Mouse (Mus musculus) forebrain, embryonic 13.5 days (tissue): ENCODE measurements around the gene Rtp1. TPM values are rescaled to one million over a fixed set of nuclear protein-coding genes. Genes with fewer than 3 reads are reported as not detected.

ENCODE experiments used
- ATAC-seq: fragments of 200-750 bp; cut with Nextera tagmentation; 2 replicates; pipeline ENCODE4 v1.8.0; 2017
- H3K27ac ChIP-seq: fragments of 300-500 bp; sonication (generic); 2 replicates; pipeline ENCODE4 v1.5.1; 2015; ENCODE audit warnings: inconsistent platforms, mild to moderate bottlenecking, moderate library complexity
- H3K27me3 ChIP-seq: fragments of 300-500 bp; sonication (generic); 2 replicates; pipeline ENCODE4 v1.6.1; 2015; ENCODE audit warnings: mild to moderate bottlenecking, inconsistent platforms
- H3K36me3 ChIP-seq: fragments of 300-500 bp; sonication (generic); 2 replicates; pipeline ENCODE4 v1.6.1; 2015; ENCODE audit warnings: mild to moderate bottlenecking, inconsistent platforms; ENCODE audit not compliant: poor library complexity, severe bottlenecking
- H3K4me1 ChIP-seq: fragments of 300-500 bp; sonication (generic); 2 replicates; pipeline ENCODE4 v1.6.1; 2015; ENCODE audit warnings: inconsistent platforms
- H3K4me2 ChIP-seq: fragments of 300-500 bp; sonication (generic); 2 replicates; pipeline ENCODE4 v1.6.1; 2015; ENCODE audit warnings: inconsistent platforms, mild to moderate bottlenecking, moderate library complexity
- H3K4me3 ChIP-seq: fragments of 300-500 bp; sonication (generic); 2 replicates; pipeline ENCODE4 v1.5.1; 2015; ENCODE audit warnings: mild to moderate bottlenecking, inconsistent platforms
- H3K9ac ChIP-seq: fragments of 300-500 bp; sonication (generic); 2 replicates; pipeline ENCODE4 v1.6.1; 2015; ENCODE audit warnings: mild to moderate bottlenecking, inconsistent platforms
- H3K9me3 ChIP-seq: fragments of 300-500 bp; sonication (generic); replicated peaks from 2 replicates; pipeline ENCODE4 v1.6.1; 2016; ENCODE audit warnings: inconsistent platforms
- WGBS: fragments of 180-500 bp; shearing (Covaris S2); methylation state at CpG from one replicate; pipeline ENCODE4 v1.1.7; 2015; 5-methylcytosine and 5-hydroxymethylcytosine counted together
- polyA plus RNA-seq: library from polyadenylated mRNA; unstranded; fragments of >200 nt; fragmentation: Nextera tagmentation; extraction: Ambion mirVana; gene quantifications from 2 replicates; pipeline ENCODE4 v1.2.1, GENCODE M21; 2015

The Rtp1 gene
- polyA plus RNA-seq, result 0.05 TPM in 1 of 2 replicates, not detected in the other

DNA sequence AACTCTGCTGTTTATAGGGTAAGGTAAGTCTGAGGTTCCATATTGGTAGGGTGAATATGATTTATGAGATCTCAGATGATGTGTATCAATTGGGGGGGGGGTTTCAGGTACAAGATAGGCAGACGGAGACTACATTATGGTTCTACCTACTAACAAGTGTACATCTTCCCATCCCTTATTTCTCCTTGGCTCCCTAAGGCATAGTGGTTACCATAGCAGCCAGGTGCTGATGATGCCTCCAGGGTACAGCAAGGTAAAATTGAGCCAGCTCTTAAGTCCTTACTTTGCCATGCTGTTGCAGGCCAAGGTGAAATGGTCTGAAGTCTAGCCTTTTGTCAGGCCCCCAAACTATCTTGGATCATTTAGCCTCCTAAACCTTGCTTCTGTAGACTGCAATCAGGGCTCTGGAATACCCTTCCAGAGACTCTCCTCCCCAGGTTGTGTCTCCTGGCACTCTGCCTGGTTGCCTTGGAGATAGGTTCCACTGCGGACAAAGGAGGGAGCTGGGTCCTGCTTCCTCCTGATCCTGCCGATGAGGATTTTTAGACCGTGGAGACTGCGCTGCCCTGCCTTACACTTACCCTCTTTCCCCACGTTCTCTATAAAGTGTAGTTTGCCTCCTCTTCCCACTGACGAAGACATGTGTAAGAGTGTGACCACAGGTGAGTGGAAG, at the start of gene Rtp1:
Gene Rtp1 (plus strand): TSS at position 487 of the 673 bp plus-strand sequence.
- H3K4me3 ChIP-seq, result no peak within 1 kb of the TSS
- WGBS, result 67% methylated on average over 7 of the region's 7 CpGs
- peaks cover 3% of the 10 kb centered on the region; the same call in 1 of the 2 replicates for H3K4me1 ChIP-seq
- no peak within 1 kb of the TSS for H3K27ac ChIP-seq
- H3K9me3 ChIP-seq, result no peaks in the 10 kb centered on the region
- no peak within 1 kb of the TSS for H3K4me2 ChIP-seq
- H3K36me3 ChIP-seq, result no peaks in the 10 kb centered on the region
- H3K9ac ChIP-seq, result no peak within 1 kb of the TSS
- ATAC-seq, result no peak
- no peaks in the 10 kb centered on the region for H3K27me3 ChIP-seq

- no peak overlapping the region for H3K4me2 ChIP-seq
- 69% methylated on average over 3 of the region's 3 CpGs for WGBS
Observed at GRCm38 (mm10) chr16:23379536-23380230, 49.2 kb upstream of the Rtp1 start.

GRCm38 (mm10) chr16:23384304-23384703, 44.6 kb upstream of the Rtp1 start:
- no peak overlapping the region for H3K4me3 ChIP-seq
- H3K4me2 ChIP-seq, result no peak overlapping the region

More at GRCm38 (mm10) chr16:23379536-23380230, 49.2 kb upstream of the Rtp1 start:
- Histone ChIP-seq H3K4me3 (no peak overlapping the region), H3K9me3 (no peaks in the 10 kb centered on the region), H3K9ac (no peak overlapping the region), H3K27ac (no peak overlapping the region), H3K27me3 (no peaks in the 10 kb centered on the region), H3K36me3 (no peaks in the 10 kb centered on the region), H3K4me1 (no peaks in the 10 kb centered on the region)
- ATAC-seq, result no peak

GRCm38 (mm10) chr16:23397931-23398330, 31.0 kb upstream of the Rtp1 start:
- Histone ChIP-seq H3K36me3 (no peaks in the 10 kb centered on the region), H3K4me2 (no peak overlapping the region), H3K27me3 (no peaks in the 10 kb centered on the region), H3K9me3 (no peaks in the 10 kb centered on the region), H3K9ac (no peak overlapping the region), H3K27ac (no peak overlapping the region), H3K4me3 (no peak overlapping the region), H3K4me1 (no peaks in the 10 kb centered on the region)
- no peak for ATAC-seq
- WGBS, result 90% methylated on average over 5 of the region's 5 CpGs

More at GRCm38 (mm10) chr16:23384304-23384703, 44.6 kb upstream of the Rtp1 start:
- H3K36me3 ChIP-seq, result no peaks in the 10 kb centered on the region
- no peaks in the 10 kb centered on the region for H3K4me1 ChIP-seq
- no peak overlapping the region for H3K9ac ChIP-seq
- no peaks in the 10 kb centered on the region for H3K9me3 ChIP-seq
- H3K27me3 ChIP-seq, result no peaks in the 10 kb centered on the region
- no peak for ATAC-seq
- no peak overlapping the region for H3K27ac ChIP-seq

- Histone ChIP-seq H3K4me2 (no peak overlapping the region), H3K27ac (no peak overlapping the region), H3K9me3 (no peaks in the 10 kb centered on the region), H3K27me3 (no peaks in the 10 kb centered on the region), H3K9ac (no peak overlapping the region), H3K4me1 (no peaks in the 10 kb centered on the region), H3K36me3 (no peaks in the 10 kb centered on the region), H3K4me3 (no peak overlapping the region)
- 70% methylated on average over 4 of the region's 4 CpGs for WGBS
- no peak for ATAC-seq
Observed at GRCm38 (mm10) chr16:23401463-23401862, 27.5 kb upstream of the Rtp1 start.

DNA sequence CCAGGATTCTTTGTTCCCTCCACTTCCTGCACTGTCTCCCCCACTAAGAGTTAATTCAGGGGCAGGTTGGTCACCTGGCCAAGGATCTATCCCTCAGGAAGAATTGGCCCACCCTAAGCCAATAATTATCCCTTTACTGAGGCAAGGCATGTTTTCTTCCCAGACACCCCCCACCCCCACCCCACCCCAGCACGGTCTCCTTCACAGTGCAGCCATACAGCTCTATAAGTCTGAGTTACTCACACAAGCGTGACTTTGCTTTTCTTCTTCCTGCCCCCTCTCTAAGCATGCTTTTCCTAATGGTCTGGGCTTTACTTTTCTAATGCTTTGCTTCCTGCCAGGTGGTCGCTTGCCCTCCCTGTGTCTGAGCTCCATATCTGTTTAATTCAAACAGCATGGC, 27.0 kb upstream of the Rtp1 start:
- Histone ChIP-seq H3K9me3 (no peaks in the 10 kb centered on the region), H3K9ac (no peak overlapping the region), H3K4me3 (no peak overlapping the region), H3K4me2 (no peak overlapping the region), H3K27me3 (no peaks in the 10 kb centered on the region), H3K36me3 (no peaks in the 10 kb centered on the region), H3K27ac (no peak overlapping the region), H3K4me1 (no peaks in the 10 kb centered on the region)
- 65% methylated on average over 3 of the region's 3 CpGs for WGBS
- ATAC-seq, result no peak

- WGBS, result 51% methylated on average over 8 of the region's 8 CpGs
Observed at GRCm38 (mm10) chr16:23403008-23403755, 25.8 kb upstream of the Rtp1 start.

GRCm38 (mm10) chr16:23412930-23413329, 16.0 kb upstream of the Rtp1 start:
- H3K27ac ChIP-seq, result no peak overlapping the region
- H3K36me3 ChIP-seq, result no peaks in the 10 kb centered on the region
- H3K4me2 ChIP-seq, result no peak overlapping the region
- H3K27me3 ChIP-seq, result no peaks in the 10 kb centered on the region
- no peaks in the 10 kb centered on the region for H3K9me3 ChIP-seq
- no peak overlapping the region for H3K9ac ChIP-seq
- H3K4me3 ChIP-seq, result no peak overlapping the region
- peaks cover 9% of the 10 kb centered on the region for H3K4me1 ChIP-seq
- WGBS, result 84% methylated on average over 6 of the region's 6 CpGs
- no peak for ATAC-seq

More at GRCm38 (mm10) chr16:23403008-23403755, 25.8 kb upstream of the Rtp1 start:
- Histone ChIP-seq H3K27me3 (no peaks in the 10 kb centered on the region), H3K4me1 (no peaks in the 10 kb centered on the region), H3K4me3 (no peak overlapping the region), H3K27ac (no peak overlapping the region), H3K9me3 (no peaks in the 10 kb centered on the region), H3K9ac (no peak overlapping the region), H3K4me2 (no peak overlapping the region), H3K36me3 (no peaks in the 10 kb centered on the region)
- 0 out of 2 replicates have a peak, but pooled peaks have one; percentile 27 for ATAC-seq

DNA sequence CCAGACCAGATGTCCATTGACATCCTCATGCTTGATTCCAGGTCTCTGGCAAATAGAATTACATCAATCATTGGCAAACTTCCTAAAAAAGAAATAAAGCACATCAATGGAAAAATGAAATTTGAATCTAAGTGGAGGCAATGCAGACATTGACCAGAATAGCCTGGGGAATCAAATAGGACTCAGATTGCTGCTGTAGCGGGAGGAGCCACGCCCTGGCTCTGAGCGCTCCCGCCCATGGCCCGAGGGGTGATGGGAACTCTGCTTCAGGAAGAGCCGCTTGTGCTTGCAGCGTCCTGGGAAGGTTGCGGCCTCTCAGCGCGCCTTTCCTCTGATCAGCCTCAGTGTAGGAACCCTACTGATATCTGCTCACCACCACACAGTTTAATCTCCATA, 12.7 kb upstream of the Rtp1 start:
- H3K4me3 ChIP-seq, result no peak overlapping the region
- H3K9ac ChIP-seq, result no peak overlapping the region
- 44% methylated on average over 10 of the region's 10 CpGs for WGBS
- peaks cover 9% of the 10 kb centered on the region for H3K4me1 ChIP-seq
- no peaks in the 10 kb centered on the region for H3K9me3 ChIP-seq
- no peak overlapping the region for H3K27ac ChIP-seq
- ATAC-seq, result no peak
- no peaks in the 10 kb centered on the region for H3K36me3 ChIP-seq
- H3K4me2 ChIP-seq, result peak overlapping the region; percentile 36
- H3K27me3 ChIP-seq, result no peaks in the 10 kb centered on the region

GRCm38 (mm10) chr16:23416657-23417293, 12.2 kb upstream of the Rtp1 start:
- H3K4me3 ChIP-seq, result no peak overlapping the region
- no peaks in the 10 kb centered on the region for H3K36me3 ChIP-seq
- no peaks in the 10 kb centered on the region for H3K27me3 ChIP-seq
- peak overlapping the region; percentile 36 for H3K4me2 ChIP-seq
- H3K9ac ChIP-seq, result no peak overlapping the region
- no peaks in the 10 kb centered on the region for H3K9me3 ChIP-seq
- WGBS, result 57% methylated on average over 9 of the region's 9 CpGs
- H3K27ac ChIP-seq, result no peak overlapping the region
- peaks cover 9% of the 10 kb centered on the region for H3K4me1 ChIP-seq
- ATAC-seq, result no peak

DNA sequence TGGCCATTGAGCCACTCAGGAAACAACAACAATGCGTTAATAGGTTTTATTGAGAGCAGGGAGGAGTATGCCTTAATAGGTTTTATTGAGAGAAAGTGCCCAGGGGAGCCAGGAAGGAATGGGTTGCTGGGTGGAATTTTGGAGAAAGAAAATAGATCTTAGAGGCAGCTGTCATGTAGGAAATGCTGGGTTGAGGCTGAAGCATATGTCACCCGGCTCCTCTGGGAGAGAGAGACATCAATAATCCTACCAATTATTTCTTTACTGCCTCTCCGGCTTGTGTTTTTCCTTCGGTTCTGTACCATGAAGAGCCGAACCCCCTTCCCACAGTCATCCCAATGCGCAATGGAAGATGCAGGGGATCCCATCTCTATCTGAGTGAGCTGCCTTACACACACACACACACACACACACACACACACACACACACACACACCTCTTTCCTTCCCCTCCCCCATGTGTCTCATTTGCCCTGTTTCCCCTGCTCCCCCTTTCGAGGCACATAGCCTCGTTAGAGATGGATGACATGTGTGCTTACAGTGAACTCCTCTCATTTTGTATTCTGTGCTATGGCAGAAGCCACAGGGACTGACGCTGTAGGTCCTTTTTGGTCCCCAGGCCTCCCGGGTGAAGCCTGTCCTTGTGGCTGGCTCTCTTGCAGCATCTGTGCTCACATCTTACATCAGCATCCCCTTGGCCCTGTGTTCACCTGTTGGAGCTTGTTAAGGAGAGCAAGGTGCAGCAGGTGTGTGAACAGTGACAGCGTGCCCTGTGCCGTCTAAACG, 11.3 kb upstream of the Rtp1 start:
- no peak for ATAC-seq
- Histone ChIP-seq H3K36me3 (no peaks in the 10 kb centered on the region), H3K9me3 (no peaks in the 10 kb centered on the region), H3K9ac (no peak overlapping the region), H3K27ac (no peak overlapping the region), H3K4me2 (no peak overlapping the region), H3K27me3 (no peaks in the 10 kb centered on the region), H3K4me1 (peaks cover 9% of the 10 kb centered on the region), H3K4me3 (no peak overlapping the region)
- WGBS, result 52% methylated on average over 13 of the region's 13 CpGs
